Mouse (Mus musculus): ENCODE measurements around the gene Gm37240. TPM values are rescaled to one million over a fixed set of nuclear protein-coding genes. Genes with fewer than 3 reads are reported as not detected.

The Gm37240 gene
- polyA plus RNA-seq, 1 experiment from 2014 or later = 3.2 TPM

DNA sequence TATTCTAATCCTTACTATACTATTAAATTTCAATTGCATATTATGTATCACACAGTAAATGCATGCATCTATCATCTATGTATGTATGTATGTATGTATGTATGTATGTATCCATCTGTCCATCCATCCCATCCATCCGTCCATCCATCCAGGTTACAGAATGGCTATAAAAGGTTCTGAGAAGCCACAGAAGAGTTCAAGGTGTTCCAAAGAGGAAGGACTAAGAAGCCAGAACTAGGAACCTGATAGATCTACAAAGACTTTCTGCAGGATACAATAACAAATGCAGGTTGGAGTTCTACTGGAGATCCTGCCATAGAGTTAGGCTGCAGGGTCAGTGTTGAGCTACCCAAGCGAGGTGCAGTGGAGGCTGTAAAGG, 1201.0 kb downstream of the Gm37240 start:
- H3K36me3 ChIP-seq (replicated peaks; ENCODE audit: control insufficient read depth, insufficient read depth, low read depth, low read length) = no peaks in the 10 kb centered on the region
- H3K4me2 ChIP-seq (ENCODE audit: low read depth, low read length) = no peak overlapping the region
- no peak overlapping the region for H3K4me3 ChIP-seq (ENCODE audit: low read depth, low read length)
- no peak overlapping the region for H3K27ac ChIP-seq (replicated peaks; ENCODE audit: low read depth, low read length)
- ATAC-seq (replicated peaks; ENCODE audit: insufficient number of reproducible peaks, low FRiP score, low TSS enrichment, low read depth) (no peak), DNase-seq (ENCODE audit: low spot score) (no peak)
- no peaks in the 10 kb centered on the region for H3K27me3 ChIP-seq (ENCODE audit: control insufficient read depth, insufficient read depth, low read length)
- no peaks in the 10 kb centered on the region for H3K4me1 ChIP-seq (ENCODE audit: control insufficient read depth, insufficient read depth, low read length)
- no peak overlapping the region for H3K9ac ChIP-seq (replicated peaks; ENCODE audit: low read length)
- no peaks in the 10 kb centered on the region for H3K9me3 ChIP-seq (replicated peaks; ENCODE audit: control insufficient read depth, low read length)
- 86% methylated on average over 2 of the region's 2 CpGs for WGBS

DNA sequence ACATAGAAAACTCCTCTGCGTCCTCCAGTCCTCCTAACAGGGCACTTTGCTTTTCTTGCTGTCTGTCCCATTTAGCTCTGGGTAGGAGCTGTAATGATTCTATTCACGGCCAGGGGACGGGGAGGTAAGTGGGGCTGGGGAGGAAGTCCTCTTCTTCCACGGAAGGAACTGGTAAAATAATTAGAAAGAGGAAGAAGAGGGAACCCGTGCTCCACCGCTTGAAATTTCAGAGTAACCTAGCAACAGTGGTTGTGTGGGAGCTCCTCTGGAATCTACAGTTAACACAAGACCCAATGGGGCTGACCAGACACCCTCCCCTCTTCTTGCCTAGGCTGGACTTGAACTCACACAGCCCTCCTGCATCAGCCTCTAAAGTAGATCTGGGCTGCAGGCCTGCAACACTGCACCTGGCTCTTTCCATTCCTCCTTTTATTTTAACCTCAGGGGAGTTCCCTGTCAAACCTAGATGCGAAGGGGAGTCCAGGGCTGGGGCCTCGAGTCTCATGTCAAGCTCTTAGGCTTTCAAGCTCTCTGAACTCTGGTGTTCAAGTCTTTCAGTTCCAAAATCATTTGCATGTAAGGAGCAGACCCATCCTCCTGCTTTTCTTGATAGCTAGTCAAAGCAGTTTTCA, 1201.5 kb downstream of the Gm37240 start:
- no peaks in the 10 kb centered on the region for H3K27me3 ChIP-seq (ENCODE audit: control insufficient read depth, insufficient read depth, low read length)
- DNase-seq (ENCODE audit: low spot score) = no peak
- no peak overlapping the region for H3K9ac ChIP-seq (replicated peaks; ENCODE audit: low read length)
- H3K4me2 ChIP-seq (ENCODE audit: low read depth, low read length) = no peak overlapping the region
- H3K27ac ChIP-seq (replicated peaks; ENCODE audit: low read depth, low read length) = no peak overlapping the region
- 70% methylated on average over 8 of the region's 8 CpGs for WGBS
- H3K36me3 ChIP-seq (replicated peaks; ENCODE audit: control insufficient read depth, insufficient read depth, low read depth, low read length) = no peaks in the 10 kb centered on the region
- no peaks in the 10 kb centered on the region for H3K4me1 ChIP-seq (ENCODE audit: control insufficient read depth, insufficient read depth, low read length)
- no peak overlapping the region for H3K4me3 ChIP-seq (ENCODE audit: low read depth, low read length)
- no peaks in the 10 kb centered on the region for H3K9me3 ChIP-seq (replicated peaks; ENCODE audit: control insufficient read depth, low read length)
- no peak for ATAC-seq (replicated peaks; ENCODE audit: insufficient number of reproducible peaks, low FRiP score, low TSS enrichment, low read depth)

DNA sequence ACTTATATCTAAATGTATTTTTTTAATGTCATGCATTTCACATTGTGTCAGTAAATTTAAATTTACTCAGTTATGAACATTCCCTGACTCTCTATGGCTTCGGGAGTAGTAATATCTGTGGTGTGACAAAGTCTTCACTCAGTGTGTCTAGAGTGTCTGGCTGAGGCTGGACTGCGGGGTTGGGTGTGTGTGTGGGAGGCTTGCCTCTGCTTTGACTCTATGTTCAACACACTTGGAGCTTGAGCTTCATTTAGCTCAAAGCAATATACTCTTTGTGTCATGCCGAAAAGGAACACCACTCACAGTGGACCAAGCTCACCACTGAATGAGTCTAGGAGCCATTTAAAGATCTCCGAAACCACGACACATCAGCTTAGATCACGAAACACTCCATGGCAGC, 1203.5 kb downstream of the Gm37240 start:
- Histone ChIP-seq H3K9me3 (replicated peaks; ENCODE audit: control insufficient read depth, low read length) (no peaks in the 10 kb centered on the region), H3K4me2 (ENCODE audit: low read depth, low read length) (no peak overlapping the region), H3K27me3 (ENCODE audit: control insufficient read depth, insufficient read depth, low read length) (no peaks in the 10 kb centered on the region), H3K4me1 (ENCODE audit: control insufficient read depth, insufficient read depth, low read length) (no peaks in the 10 kb centered on the region), H3K9ac (replicated peaks; ENCODE audit: low read length) (no peak overlapping the region), H3K27ac (replicated peaks; ENCODE audit: low read depth, low read length) (no peak overlapping the region), H3K4me3 (ENCODE audit: low read depth, low read length) (no peak overlapping the region), H3K36me3 (replicated peaks; ENCODE audit: control insufficient read depth, insufficient read depth, low read depth, low read length) (no peaks in the 10 kb centered on the region)
- WGBS = 94% methylated on average over 6 of the region's 6 CpGs
- no peak for ATAC-seq (replicated peaks; ENCODE audit: insufficient number of reproducible peaks, low FRiP score, low TSS enrichment, low read depth)
- DNase-seq (ENCODE audit: low spot score) = no peak

GRCm38 (mm10) chr3:84681699-84682098, 1205.6 kb downstream of the Gm37240 start:
- no peak overlapping the region for H3K27ac ChIP-seq (replicated peaks; ENCODE audit: low read depth, low read length)
- no peaks in the 10 kb centered on the region for H3K27me3 ChIP-seq (ENCODE audit: control insufficient read depth, insufficient read depth, low read length)
- no peak for ATAC-seq (replicated peaks; ENCODE audit: insufficient number of reproducible peaks, low FRiP score, low TSS enrichment, low read depth)
- 85% methylated on average over 8 of the region's 8 CpGs for WGBS
- no peaks in the 10 kb centered on the region for H3K9me3 ChIP-seq (replicated peaks; ENCODE audit: control insufficient read depth, low read length)
- no peak for DNase-seq (ENCODE audit: low spot score)
- no peak overlapping the region for H3K4me3 ChIP-seq (ENCODE audit: low read depth, low read length)
- H3K4me1 ChIP-seq (ENCODE audit: control insufficient read depth, insufficient read depth, low read length) = no peaks in the 10 kb centered on the region
- no peak overlapping the region for H3K9ac ChIP-seq (replicated peaks; ENCODE audit: low read length)
- no peak overlapping the region for H3K4me2 ChIP-seq (ENCODE audit: low read depth, low read length)
- H3K36me3 ChIP-seq (replicated peaks; ENCODE audit: control insufficient read depth, insufficient read depth, low read depth, low read length) = no peaks in the 10 kb centered on the region

DNA sequence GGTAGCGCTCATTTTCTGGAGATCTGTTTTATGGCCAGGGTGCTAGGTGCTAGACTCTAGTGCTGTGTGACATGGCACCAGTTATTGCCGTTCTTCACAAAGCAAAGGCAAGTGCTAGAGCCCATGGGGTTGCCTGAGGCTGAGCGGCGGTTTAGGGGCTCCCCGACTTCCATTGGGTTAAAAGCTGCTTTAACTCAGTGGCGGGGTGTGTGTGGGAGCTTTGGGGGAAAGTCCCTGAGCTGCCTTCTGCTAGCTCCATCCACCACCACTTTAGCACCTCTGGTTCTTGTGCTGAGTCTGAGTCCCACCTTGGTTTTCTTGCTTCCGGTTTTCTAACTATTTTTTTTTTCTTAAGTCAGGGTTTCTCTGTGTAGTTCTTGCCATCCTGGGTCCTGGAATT, 1207.3 kb downstream of the Gm37240 start:
- no peaks in the 10 kb centered on the region for H3K9me3 ChIP-seq (replicated peaks; ENCODE audit: control insufficient read depth, low read length)
- no peak overlapping the region for H3K4me2 ChIP-seq (ENCODE audit: low read depth, low read length)
- H3K36me3 ChIP-seq (replicated peaks; ENCODE audit: control insufficient read depth, insufficient read depth, low read depth, low read length) = no peaks in the 10 kb centered on the region
- 89% methylated on average over 7 of the region's 7 CpGs for WGBS
- no peak overlapping the region for H3K4me3 ChIP-seq (ENCODE audit: low read depth, low read length)
- H3K4me1 ChIP-seq (ENCODE audit: control insufficient read depth, insufficient read depth, low read length) = no peaks in the 10 kb centered on the region
- no peak overlapping the region for H3K9ac ChIP-seq (replicated peaks; ENCODE audit: low read length)
- no peak overlapping the region for H3K27ac ChIP-seq (replicated peaks; ENCODE audit: low read depth, low read length)
- DNase-seq (ENCODE audit: low spot score) (no peak), ATAC-seq (replicated peaks; ENCODE audit: insufficient number of reproducible peaks, low FRiP score, low TSS enrichment, low read depth) (no peak)
- no peaks in the 10 kb centered on the region for H3K27me3 ChIP-seq (ENCODE audit: control insufficient read depth, insufficient read depth, low read length)

- no peaks in the 10 kb centered on the region for H3K4me1 ChIP-seq (ENCODE audit: control insufficient read depth, insufficient read depth, low read length)
- no peak overlapping the region for H3K27ac ChIP-seq (replicated peaks; ENCODE audit: low read depth, low read length)
- ATAC-seq (replicated peaks; ENCODE audit: insufficient number of reproducible peaks, low FRiP score, low TSS enrichment, low read depth) (no peak), DNase-seq (ENCODE audit: low spot score) (no peak)
- no peak overlapping the region for H3K9ac ChIP-seq (replicated peaks; ENCODE audit: low read length)
- no peaks in the 10 kb centered on the region for H3K36me3 ChIP-seq (replicated peaks; ENCODE audit: control insufficient read depth, insufficient read depth, low read depth, low read length)
- H3K27me3 ChIP-seq (ENCODE audit: control insufficient read depth, insufficient read depth, low read length) = no peaks in the 10 kb centered on the region
- no peak overlapping the region for H3K4me2 ChIP-seq (ENCODE audit: low read depth, low read length)
- H3K4me3 ChIP-seq (ENCODE audit: low read depth, low read length) = no peak overlapping the region
- 89% methylated on average over 8 of the region's 8 CpGs for WGBS
- no peaks in the 10 kb centered on the region for H3K9me3 ChIP-seq (replicated peaks; ENCODE audit: control insufficient read depth, low read length)
These were observed 1207.8 kb downstream of the Gm37240 start for GRCm38 (mm10) chr3:84679542-84679941.

DNA sequence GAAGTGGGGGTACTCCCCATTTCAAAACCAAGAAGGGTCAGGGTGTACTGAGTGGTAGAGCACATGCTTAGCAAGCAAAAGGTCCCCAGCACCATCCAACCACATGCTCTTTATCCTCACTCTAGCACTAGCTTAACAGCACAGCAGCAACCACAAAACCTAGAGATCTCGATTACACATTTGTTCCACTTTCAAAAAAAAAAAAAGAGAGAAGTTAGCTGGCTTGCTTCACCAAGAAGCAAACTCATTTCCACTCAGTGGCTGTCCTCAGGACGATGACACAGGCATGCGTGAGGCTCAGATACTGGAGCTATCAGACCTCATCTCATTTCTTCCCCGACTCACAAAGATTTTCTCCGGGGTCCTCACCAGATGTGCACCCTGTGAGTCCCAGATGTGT, 1208.4 kb downstream of the Gm37240 start:
- H3K36me3 ChIP-seq (replicated peaks; ENCODE audit: control insufficient read depth, insufficient read depth, low read depth, low read length) = no peaks in the 10 kb centered on the region
- H3K9me3 ChIP-seq (replicated peaks; ENCODE audit: control insufficient read depth, low read length) = no peaks in the 10 kb centered on the region
- WGBS = 75% methylated on average over 5 of the region's 5 CpGs
- no peaks in the 10 kb centered on the region for H3K4me1 ChIP-seq (ENCODE audit: control insufficient read depth, insufficient read depth, low read length)
- DNase-seq (ENCODE audit: low spot score) = no peak
- ATAC-seq (replicated peaks; ENCODE audit: insufficient number of reproducible peaks, low FRiP score, low TSS enrichment, low read depth) = no peak
- H3K27ac ChIP-seq (replicated peaks; ENCODE audit: low read depth, low read length) = no peak overlapping the region
- no peak overlapping the region for H3K9ac ChIP-seq (replicated peaks; ENCODE audit: low read length)
- H3K4me2 ChIP-seq (ENCODE audit: low read depth, low read length) = no peak overlapping the region
- no peak overlapping the region for H3K4me3 ChIP-seq (ENCODE audit: low read depth, low read length)
- H3K27me3 ChIP-seq (ENCODE audit: control insufficient read depth, insufficient read depth, low read length) = no peaks in the 10 kb centered on the region

DNA sequence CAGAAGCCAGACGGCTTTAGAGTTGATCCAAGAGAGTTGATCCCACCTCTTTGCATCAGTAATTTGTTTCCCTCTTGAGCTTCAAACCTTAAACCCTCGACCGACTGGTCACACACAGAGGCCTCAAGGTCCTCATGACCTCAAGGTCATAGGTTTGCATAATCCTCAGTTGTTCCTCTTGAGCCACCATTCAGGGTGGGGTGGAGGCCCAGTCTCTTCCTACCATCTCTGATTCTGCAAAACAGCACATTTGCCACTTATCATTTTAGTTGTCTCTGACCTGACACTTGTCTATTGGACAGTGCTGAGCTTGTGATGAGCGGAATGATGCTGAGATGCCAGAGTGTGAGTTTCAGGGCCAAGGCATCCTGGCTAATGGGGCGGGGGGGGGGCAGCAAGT, 1211.6 kb downstream of the Gm37240 start:
- ATAC-seq (replicated peaks; ENCODE audit: insufficient number of reproducible peaks, low FRiP score, low TSS enrichment, low read depth) (no peak), DNase-seq (ENCODE audit: low spot score) (no peak)
- Histone ChIP-seq H3K4me3 (ENCODE audit: low read depth, low read length) (no peak overlapping the region), H3K9me3 (replicated peaks; ENCODE audit: control insufficient read depth, low read length) (no peaks in the 10 kb centered on the region), H3K9ac (replicated peaks; ENCODE audit: low read length) (no peak overlapping the region), H3K27me3 (ENCODE audit: control insufficient read depth, insufficient read depth, low read length) (no peaks in the 10 kb centered on the region), H3K27ac (replicated peaks; ENCODE audit: low read depth, low read length) (no peak overlapping the region), H3K4me2 (ENCODE audit: low read depth, low read length) (no peak overlapping the region), H3K4me1 (ENCODE audit: control insufficient read depth, insufficient read depth, low read length) (no peaks in the 10 kb centered on the region), H3K36me3 (replicated peaks; ENCODE audit: control insufficient read depth, insufficient read depth, low read depth, low read length) (no peaks in the 10 kb centered on the region)
- WGBS = 59% methylated on average over 5 of the region's 5 CpGs
